Mouse (Mus musculus) ovary, postnatal 10 days (tissue): ENCODE measurements around the gene Pkd1.
A peak's percentile ranks its signal among the peaks of the same experiment; 100 is the strongest.

Experiments
- DNase-seq: peaks from one replicate; pipeline ENCODE4 v3.0.0; 2022; ENCODE audit warnings: low spot score

Pkd1 gene

GRCm38 (mm10) chr17:24533099-24533992 is 16.3 kb upstream of the Pkd1 start:
- DNase-seq = peak; percentile 32

DNA sequence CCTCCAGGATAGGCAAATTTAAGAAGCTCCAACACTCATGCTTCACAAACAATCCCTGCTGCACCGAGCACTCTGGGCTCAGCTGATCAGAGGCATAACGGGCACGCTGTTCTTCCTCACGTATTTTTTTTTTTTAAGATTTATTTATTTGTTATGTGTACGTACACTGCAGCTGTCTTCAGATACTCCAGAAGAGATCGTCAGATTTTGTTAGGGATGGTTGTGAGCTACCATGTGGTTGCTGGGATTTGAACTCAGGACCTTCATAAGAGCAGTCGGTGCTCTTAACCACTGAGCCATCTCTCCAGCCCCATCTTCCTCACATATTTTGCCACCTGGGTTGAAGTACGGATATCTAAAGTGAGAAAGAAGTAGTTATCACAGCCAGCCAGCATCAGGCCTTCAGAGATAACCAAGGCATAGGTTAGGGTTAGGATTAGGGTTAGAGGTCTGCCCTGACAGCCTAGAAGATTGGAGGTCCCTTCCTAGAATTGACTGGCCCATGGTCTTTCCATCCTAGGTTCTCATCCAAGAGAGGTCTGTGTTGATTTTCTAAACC is 15.4 kb upstream of the Pkd1 start, which contains the start of gene Rab26:
TSS of gene Rab26 (minus strand) at position 51 of the 559 bp plus-strand sequence.
- DNase-seq = no peak

DNA sequence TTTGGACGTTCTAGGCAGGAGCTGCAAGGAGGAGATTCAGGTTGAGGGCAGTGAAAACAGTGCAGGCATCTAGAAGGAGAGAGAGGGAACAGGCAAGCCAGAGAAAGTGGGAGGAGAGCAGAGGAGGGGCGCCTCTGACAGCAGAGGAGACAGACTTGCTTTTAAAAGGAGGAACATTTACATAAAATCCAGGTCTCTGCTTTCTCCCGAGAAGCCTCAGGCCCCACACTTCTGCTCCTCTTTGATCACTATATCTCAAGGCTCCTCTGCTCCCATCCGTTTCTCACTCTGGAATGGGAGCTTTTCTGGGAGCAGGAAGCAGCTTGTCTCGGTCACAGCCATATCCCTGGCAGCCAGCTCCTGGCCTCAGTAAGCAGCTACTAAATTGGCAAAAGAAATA is 14.3 kb upstream of the Pkd1 start:
- no peak for DNase-seq

GRCm38 (mm10) chr17:24537536-24537935 is 12.1 kb upstream of the Pkd1 start:
- DNase-seq = no peak

DNA sequence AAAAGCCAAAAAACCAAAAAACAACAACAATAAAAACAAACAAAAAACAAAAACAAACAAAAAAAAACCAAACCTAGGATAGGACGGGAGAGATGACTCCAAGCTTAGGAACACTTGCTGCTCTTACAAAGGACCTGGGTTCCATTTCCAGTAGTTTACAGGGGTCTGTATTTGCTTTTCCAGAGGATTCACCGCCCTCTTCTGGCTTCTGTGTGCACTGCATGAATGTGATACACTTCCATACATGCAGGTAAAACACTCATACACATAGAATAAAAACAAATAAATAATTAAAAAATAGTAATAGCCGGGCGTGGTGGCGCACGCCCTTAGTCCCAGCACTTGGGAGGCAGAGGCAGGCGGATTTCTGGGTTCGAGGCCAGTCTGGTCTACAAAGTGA is 10.7 kb upstream of the Pkd1 start:
- DNase-seq = no peak

DNA sequence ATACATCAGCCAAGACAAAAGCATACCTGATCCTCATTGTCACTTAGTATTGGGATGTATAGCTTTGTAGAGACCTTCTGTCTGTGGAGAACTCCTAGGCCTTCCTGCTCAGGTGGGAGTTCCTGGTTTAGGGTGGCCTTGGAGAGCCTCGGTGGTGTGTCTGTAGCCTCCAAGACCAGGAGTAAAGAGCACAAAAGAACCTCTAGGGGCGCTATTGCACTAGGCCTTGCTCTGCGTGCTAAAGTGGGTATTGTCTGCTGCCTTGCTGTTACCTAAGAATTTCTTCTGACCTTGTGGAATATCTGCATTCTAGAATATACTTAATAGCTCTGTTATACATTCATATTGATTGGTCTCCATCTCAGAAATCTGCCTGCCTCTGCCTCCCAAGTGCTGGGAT is 9.3 kb upstream of the Pkd1 start:
- DNase-seq = no peak

DNA sequence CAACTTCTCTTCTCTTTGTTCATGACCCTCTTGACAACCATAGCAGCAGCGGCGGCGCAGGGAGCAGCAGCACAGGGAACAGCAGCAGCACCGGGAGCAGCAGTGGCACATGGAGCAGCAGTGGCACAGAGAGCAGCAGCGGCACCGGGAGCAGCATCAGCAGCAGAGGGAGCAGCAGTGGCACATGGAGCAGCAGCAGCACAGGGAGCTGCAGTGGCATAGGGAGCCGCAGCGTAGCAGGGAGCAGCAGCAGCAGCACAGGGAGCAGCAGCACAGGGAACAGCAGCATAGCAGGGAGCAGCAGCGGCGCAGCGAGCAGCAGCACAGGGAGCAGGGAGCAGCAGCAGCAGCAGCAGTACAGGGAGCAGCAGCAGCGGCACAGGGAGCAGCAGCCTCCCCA is 5.0 kb upstream of the Pkd1 start:
- no peak for DNase-seq

DNA sequence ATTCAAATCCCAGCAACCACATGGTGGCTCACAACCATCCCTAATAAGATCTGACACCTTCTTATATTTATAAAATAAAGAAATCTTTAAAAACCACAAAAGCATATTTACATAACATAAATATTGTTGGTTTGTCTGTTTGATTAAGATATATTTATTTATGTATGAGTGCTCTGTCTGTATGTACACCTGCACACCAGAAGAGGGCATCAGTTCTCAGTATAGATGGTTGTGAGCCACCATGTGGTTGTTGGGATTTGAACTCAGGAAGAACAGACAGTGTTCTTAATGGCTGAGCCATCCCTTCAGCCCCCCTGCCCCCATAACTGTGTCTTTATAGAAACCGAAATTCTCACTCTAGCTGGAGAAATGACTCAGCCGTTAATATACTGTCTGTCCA is 4.4 kb upstream of the Pkd1 start:
- no peak for DNase-seq

- no peak for DNase-seq
Observed at GRCm38 (mm10) chr17:24546234-24546633, 3.4 kb upstream of the Pkd1 start.

DNA sequence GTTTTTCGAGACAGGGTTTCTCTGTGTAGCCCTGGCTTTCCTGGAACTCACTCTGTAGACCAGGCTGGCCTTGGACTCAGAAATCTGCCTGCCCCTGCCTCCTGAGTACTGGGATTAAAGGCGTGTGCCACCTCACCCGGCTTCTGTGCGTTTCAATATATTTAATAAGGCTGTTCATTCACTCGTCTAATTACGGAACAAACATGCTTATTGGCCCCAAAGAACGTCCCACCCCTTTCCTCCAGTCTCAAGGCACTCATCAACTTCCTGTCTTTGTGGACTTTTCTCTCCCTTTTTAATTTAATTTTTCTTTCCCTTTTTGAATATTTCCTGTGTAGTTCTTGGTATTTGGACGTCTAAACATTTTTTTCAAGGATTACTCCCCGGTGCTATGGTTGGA is 1.2 kb upstream of the Pkd1 start:
- DNase-seq = no peak

DNA sequence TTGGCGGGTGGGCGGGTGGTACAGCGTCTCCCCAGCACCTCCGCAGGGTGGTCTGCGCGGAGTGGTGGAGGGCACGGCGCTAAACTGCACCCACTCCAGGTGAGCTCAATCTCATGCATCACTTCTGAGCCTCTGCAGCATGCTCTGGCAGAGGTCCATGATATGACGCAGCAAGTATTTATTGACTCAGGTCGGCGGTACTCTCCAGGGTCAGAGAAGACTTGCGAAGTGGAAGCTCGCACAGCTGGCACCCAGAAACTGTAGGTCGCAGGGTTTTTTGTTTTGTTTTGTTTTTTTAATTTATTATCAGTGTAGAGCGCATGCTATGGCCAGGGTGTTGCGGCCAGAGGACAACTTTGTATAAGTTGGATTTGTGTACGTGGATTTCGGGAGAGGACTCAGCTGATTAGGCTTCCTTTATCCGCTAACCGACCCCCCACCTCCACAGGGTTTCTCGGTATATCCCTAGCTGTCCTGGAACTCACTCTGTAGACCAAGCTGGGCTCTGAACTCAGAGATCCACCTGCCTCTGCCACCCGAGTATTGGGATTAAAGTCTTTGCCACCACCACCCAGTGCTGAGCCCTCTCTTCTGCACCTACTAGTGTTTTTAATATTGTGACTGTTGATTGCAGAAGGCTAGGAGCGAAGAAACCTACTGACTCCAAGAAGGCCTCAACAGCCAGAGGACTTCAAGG is 565 bp upstream of the Pkd1 start:
- DNase-seq = no peak

- peak; percentile 56 for DNase-seq
Observed at GRCm38 (mm10) chr17:24550416-24551049, 899 bp downstream of the Pkd1 start.

- no peak for DNase-seq
Observed at GRCm38 (mm10) chr17:24551050-24551444, 1.4 kb downstream of the Pkd1 start.

- DNase-seq = no peak
Observed at GRCm38 (mm10) chr17:24557091-24557490, 7.5 kb downstream of the Pkd1 start.

GRCm38 (mm10) chr17:24558600-24559099 is 9.0 kb downstream of the Pkd1 start:
- no peak for DNase-seq

DNA sequence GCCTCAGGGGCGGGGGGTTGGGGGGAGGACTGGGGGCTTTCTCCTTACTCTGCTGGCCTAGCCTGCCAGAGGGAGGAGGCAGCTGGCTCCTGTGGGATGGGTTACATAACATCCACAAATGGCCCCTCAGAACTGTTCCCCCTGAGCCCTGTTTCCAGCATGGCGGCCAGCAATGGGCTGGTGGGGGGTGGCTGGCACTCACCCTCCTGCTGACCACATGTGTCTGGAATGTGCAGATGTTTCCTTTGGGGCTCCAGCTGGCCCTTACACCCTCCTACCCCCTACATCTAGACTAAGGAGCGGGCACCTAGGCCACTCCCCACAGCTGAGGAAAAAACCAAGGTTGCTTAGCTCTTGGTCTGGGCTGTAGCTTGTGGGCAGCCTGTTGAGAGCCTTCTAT is 9.5 kb downstream of the Pkd1 start:
- no peak for DNase-seq

DNA sequence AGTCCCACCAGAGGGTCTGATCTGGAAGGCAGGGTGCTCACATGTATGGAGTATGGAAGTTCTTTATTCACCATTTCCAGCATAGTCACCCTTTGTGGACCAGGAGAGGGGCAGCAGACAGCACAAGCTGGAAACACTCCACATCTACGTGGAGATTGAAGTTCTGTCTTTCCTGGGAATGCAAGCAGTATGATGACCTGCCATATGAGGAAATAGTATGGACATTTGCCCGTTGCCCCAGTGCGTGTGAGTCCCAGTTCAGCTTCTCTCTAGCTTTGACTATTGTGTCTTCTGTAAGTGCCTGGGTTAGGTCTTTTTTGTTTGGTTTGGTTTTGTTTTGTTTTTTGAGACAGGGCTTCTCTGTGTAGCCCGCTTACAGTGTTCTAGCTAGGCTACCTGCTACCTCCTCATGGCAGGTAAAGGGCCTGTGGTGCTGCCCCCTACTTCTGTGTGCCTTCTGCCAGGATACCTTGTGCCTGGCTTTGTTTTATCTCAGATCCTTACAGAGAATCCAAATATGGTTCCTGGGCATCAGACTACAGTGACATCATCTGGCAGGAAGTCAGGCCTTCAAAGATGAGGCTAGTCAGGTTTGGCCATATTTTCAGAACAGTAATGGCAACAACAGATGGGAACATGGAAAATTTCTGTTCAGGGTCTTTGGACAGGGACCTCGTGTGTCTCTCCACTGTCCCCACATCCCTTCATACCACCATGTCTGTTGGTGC is 10.8 kb downstream of the Pkd1 start:
- DNase-seq = no peak

DNA sequence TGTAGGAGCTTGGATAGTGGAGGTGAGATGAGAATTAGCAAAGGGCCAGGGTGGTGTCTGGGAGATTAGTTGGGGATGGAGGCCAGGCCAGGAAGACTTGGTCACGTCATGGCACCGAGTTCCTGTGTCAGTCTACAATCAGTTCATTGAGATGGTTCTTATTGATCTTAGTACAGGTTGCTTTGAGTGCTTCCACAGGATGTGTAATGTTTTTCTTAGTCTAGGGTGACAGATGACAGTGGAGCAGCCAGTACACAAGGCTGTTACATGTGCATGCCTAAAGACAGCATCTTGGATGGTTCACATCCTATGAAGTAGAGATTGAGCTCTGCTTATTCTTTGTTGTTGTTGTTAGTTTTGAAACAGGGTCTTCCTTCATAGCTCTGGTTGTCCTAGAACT is 12.0 kb downstream of the Pkd1 start:
- no peak for DNase-seq

DNA sequence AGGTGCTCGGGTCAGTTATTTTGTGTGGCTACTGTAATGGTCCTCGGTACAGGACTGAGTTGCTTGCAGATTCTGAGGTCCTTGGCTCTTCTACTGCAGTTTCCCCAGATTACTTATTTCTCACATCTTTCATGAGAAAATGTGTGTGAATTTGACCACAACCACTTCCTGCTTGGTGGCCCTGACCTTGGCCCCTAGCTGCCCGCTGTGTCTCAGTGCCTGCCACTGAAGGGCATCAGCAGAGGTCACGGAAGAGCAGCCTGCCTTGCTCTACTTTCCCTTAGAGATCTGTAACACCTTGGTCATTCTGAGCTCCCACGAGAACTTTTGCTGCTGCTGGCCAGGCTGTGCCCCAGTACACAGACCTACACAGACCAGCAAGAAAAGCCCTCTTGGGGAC is 14.0 kb downstream of the Pkd1 start:
- DNase-seq = no peak

DNA sequence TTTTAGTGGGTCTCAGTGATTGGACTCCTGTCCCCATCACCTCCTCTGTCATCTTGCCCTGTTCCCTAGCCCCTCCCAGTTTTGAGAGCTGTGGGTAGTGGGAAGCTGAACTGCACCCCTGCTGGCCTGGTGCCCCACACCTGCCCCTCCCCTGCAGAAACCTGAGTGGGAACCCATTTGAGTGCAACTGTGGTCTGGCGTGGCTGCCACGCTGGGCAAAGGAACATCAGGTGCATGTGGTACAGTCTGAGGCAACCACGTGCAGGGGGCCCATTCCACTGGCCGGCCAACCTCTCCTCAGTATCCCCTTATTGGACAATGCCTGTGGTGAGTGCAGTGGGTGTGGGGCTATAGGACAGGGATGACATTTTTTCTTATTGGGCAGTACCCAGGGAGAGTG is 14.8 kb downstream of the Pkd1 start:
- no peak for DNase-seq

- DNase-seq = no peak
Observed at GRCm38 (mm10) chr17:24565092-24565491, 15.5 kb downstream of the Pkd1 start.

DNA sequence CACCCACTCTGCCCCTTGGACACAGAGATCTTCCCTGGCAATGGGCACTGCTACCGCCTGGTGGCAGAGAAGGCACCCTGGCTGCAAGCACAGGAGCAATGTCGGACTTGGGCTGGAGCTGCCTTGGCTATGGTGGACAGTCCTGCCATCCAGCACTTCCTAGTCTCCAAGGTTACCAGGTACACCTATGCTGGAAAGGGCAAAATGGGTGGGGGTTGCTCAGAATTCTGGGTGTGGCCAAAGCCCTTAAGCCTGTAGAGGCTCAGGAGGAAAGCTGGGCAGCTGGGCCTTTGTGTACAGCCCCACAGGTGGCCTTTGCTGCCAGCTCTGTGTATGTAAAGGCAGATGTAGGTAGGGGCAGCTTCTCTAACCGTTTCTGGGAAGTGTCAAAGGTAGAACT is 16.2 kb downstream of the Pkd1 start:
- DNase-seq = no peak
